Mouse (Mus musculus) CH12.LX (cell line): ENCODE data around the gene Plod3. TPM values are rescaled to one million over a fixed set of nuclear protein-coding genes. Genes with fewer than 3 reads are reported as not detected.
A peak's percentile ranks its signal among the peaks of the same experiment; 100 is the strongest.

Experiments used
- DNase-seq: peaks from one replicate; pipeline ENCODE4 v3.0.0-alpha.2; 2013; ENCODE audit errors: extremely low read depth
- H3K27ac ChIP-seq: 2 replicates; pipeline ENCODE4 v1.5.1; 2012; ENCODE audit warnings: low read depth, mild to moderate bottlenecking, control low read depth, moderate library complexity; ENCODE audit not compliant: insufficient read depth
- H3K27me3 ChIP-seq: replicated peaks from 2 replicates; pipeline ENCODE3; 2012; ENCODE audit warnings: inconsistent platforms
- H3K36me3 ChIP-seq, 2 experiments: replicated peaks in 1 of 2; 2 replicates each; pipeline versions ENCODE3 to v1.6.1; 2012; ENCODE audit warnings: inconsistent platforms in 1 of 2, low read length in 1 of 2, mild to moderate bottlenecking in 1 of 2, mixed read lengths in 1 of 2, moderate library complexity in 1 of 2; ENCODE audit not compliant: control insufficient read depth in 1 of 2, insufficient read depth in 1 of 2
- H3K4me1 ChIP-seq, 2 experiments: 2 replicates each; pipeline ENCODE4 v1.6.1; 2012; ENCODE audit warnings: inconsistent platforms in 1 of 2, moderate library complexity in 1 of 2; ENCODE audit not compliant: insufficient read depth in 2 of 2, control insufficient read depth in 1 of 2
- H3K4me2 ChIP-seq: 2 replicates; pipeline ENCODE4 v1.6.1; 2012; ENCODE audit warnings: low read depth, mild to moderate bottlenecking, control low read depth; ENCODE audit not compliant: poor library complexity, insufficient read depth, severe bottlenecking
- H3K4me3 ChIP-seq, 3 experiments: fragments of 150-350 bp in 1 of 3; sonication (generic) in 1 of 3; replicated peaks in 1 of 3; 2 replicates each; pipeline versions ENCODE3 to v1.5.1; 2011 to 2012; ENCODE audit warnings: low read depth in 2 of 3, low read length in 2 of 3, mild to moderate bottlenecking in 2 of 3, moderate library complexity in 2 of 3, control low read depth in 1 of 3, improper control_type of control experiment in 1 of 3, inconsistent platforms in 1 of 3, mixed read lengths in 1 of 3; ENCODE audit not compliant: poor library complexity in 1 of 3
- H3K79me2 ChIP-seq: replicated peaks from 2 replicates; pipeline ENCODE4 v1.6.1; 2012; ENCODE audit warnings: mild to moderate bottlenecking, moderate library complexity; ENCODE audit not compliant: control insufficient read depth, poor library complexity, insufficient read depth, severe bottlenecking; ENCODE audit errors: extremely low read depth
- H3K9ac ChIP-seq: 2 replicates; pipeline ENCODE4 v1.6.1; 2012; ENCODE audit warnings: low read depth, mild to moderate bottlenecking, control low read depth, moderate library complexity; ENCODE audit not compliant: insufficient read depth
- H3K9me3 ChIP-seq: replicated peaks from 2 replicates; pipeline ENCODE3; 2012; ENCODE audit warnings: low read length, inconsistent platforms, mixed read lengths
- CHD1 ChIP-seq: IDR thresholded peaks from 2 replicates; pipeline ENCODE4 v1.6.1; 2012; ENCODE audit warnings: low read depth, low read length, improper control_type of control experiment, inconsistent platforms
- CHD2 ChIP-seq: IDR thresholded peaks from 2 replicates; pipeline ENCODE4 v1.6.1; 2011; ENCODE audit warnings: low read length, improper control_type of control experiment
- CTCF ChIP-seq, 2 experiments: IDR thresholded peaks in 1 of 2; conservative IDR thresholded peaks in 1 of 2; 2 replicates each; pipeline ENCODE4 v1.5.1; 2011 to 2012; ENCODE audit warnings: low read depth in 2 of 2, low read length in 2 of 2, improper control_type of control experiment in 1 of 2, inconsistent platforms in 1 of 2, mild to moderate bottlenecking in 1 of 2, moderate library complexity in 1 of 2
- JUND ChIP-seq: conservative IDR thresholded peaks from 2 replicates; pipeline ENCODE4 v1.6.1; 2011; ENCODE audit warnings: low read depth, low read length, improper control_type of control experiment
- KAT2A ChIP-seq: IDR thresholded peaks from 2 replicates; pipeline ENCODE4 v1.6.1; 2012; ENCODE audit warnings: low read length, improper control_type of control experiment, inconsistent platforms; ENCODE audit not compliant: insufficient replicate concordance
- MAZ ChIP-seq: IDR thresholded peaks from 2 replicates; pipeline ENCODE4 v1.6.1; 2012; ENCODE audit warnings: low read depth, mild to moderate bottlenecking, inconsistent platforms, low read length, improper control_type of control experiment, moderate library complexity
- NELFE ChIP-seq: IDR thresholded peaks from 2 replicates; pipeline ENCODE4 v1.6.1; 2011; ENCODE audit warnings: low read depth, low read length, improper control_type of control experiment
- NRF1 ChIP-seq: IDR thresholded peaks from 2 replicates; pipeline ENCODE4 v1.6.1; 2014; ENCODE audit warnings: low read depth, mild to moderate bottlenecking, inconsistent platforms, low read length, improper control_type of control experiment, moderate library complexity
- POLR2A ChIP-seq: IDR thresholded peaks from 2 replicates; pipeline ENCODE4 v1.6.1; 2011; ENCODE audit warnings: low read depth, mild to moderate bottlenecking, improper control_type of control experiment, low read length
- POLR2AphosphoS2 ChIP-seq: IDR thresholded peaks from 2 replicates; pipeline ENCODE4 v1.6.1; 2011; ENCODE audit warnings: low read depth, low read length, improper control_type of control experiment
- ZC3H11A ChIP-seq: IDR thresholded peaks from 2 replicates; pipeline ENCODE4 v1.6.1; 2012; ENCODE audit warnings: low read depth, mild to moderate bottlenecking, inconsistent platforms, low read length, improper control_type of control experiment
- ZMIZ1 ChIP-seq: IDR thresholded peaks from 2 replicates; pipeline ENCODE4 v1.6.1; 2012; ENCODE audit warnings: low read depth, mild to moderate bottlenecking, inconsistent platforms, low read length, improper control_type of control experiment
- ZNF384 ChIP-seq: IDR thresholded peaks from 2 replicates; pipeline ENCODE4 v1.6.1; 2012; ENCODE audit warnings: low read depth, low read length, improper control_type of control experiment, inconsistent platforms
- dilution Hi-C: fragments of 300-500 bp; cut with MboI; formaldehyde crosslinking; loops from 2 replicates; pipeline ENCODE4 v1.14.3; 2020; ENCODE audit warnings: low sequenced_read_pairs; ENCODE audit not compliant: extremely low pct_unique_long_range_greater_than_20kb, extremely low pct_ligation_motif_present
- in situ Hi-C: fragments of 300-500 bp; cut with MboI; formaldehyde crosslinking; loops from 3 replicates; pipeline ENCODE4 v1.14.3; 2019; ENCODE audit warnings: low sequenced_read_pairs, low pct_ligation_motif_present, low pct_unique_long_range_greater_than_20kb, mixed read lengths
- polyA plus RNA-seq: library from polyadenylated mRNA; unstranded; fragments of >175 nt; gene quantifications from 2 replicates; pipeline ENCODE4 v1.2.1, GENCODE M21; 2012; ENCODE audit warnings: low read depth; ENCODE audit not compliant: insufficient read length
- total RNA-seq, 2 experiments: library from RNA; depleted of rRNA; stranded (reverse); fragments of 300-350 nt in 1 of 2; fragments of >200 nt in 1 of 2; gene quantifications; 2 replicates each; pipeline ENCODE4 v1.2.3; 2012 to 2014

Plod3 gene
- total and polyA plus RNA-seq, 3 experiments, result 8.8 to 45.2 (median 23.6) TPM

- H3K4me2 ChIP-seq, result no peak overlapping the region
- no peaks in the 10 kb centered on the region for H3K9me3 ChIP-seq
- peaks cover 5 to 10% of the 10 kb centered on the region in 2 experiments; a peak in 2 of 4 replicates for H3K4me1 ChIP-seq
- H3K79me2 ChIP-seq, result peaks cover 2% of the 10 kb centered on the region; the same call in 1 of the 2 replicates
- peaks cover 32 to 64% of the 10 kb centered on the region in 2 experiments for H3K36me3 ChIP-seq
- TF ChIP-seq MAZ (0 out of 2 replicates have a peak, but pooled peaks have one; percentile 49), ZC3H11A (no peak), CTCF (conservative IDR thresholded peaks at IDR 0.05 in 1 of 2, IDR thresholded peaks at IDR 0.05 in 1 of 2; ENCODE audit: low read depth in 2 of 2, low read length in 2 of 2) (peak; percentile 31 to 43; a peak in 3 of 4 replicates), JUND (no peak), ZMIZ1 (no peak)
- TF ChIP-seq, all 38 proteins: peak for 2
- dilution Hi-C loops (no loop called here), in situ Hi-C loops (no loop called here)
- no peak overlapping the region for H3K27ac ChIP-seq
- H3K9ac ChIP-seq, result no peak overlapping the region
- H3K4me3 ChIP-seq, result no peak overlapping the region
- peak; percentile 25 for DNase-seq
- H3K27me3 ChIP-seq, result no peaks in the 10 kb centered on the region
These were observed 4.4 kb upstream of the Plod3 start for GRCm38 (mm10) chr5:136982338-136982930.

GRCm38 (mm10) chr5:136984828-136985227 lies 2.0 kb upstream of the Plod3 start:
- TF ChIP-seq CHD1, result no peak
- TF ChIP-seq CHD2, result no peak
- TF ChIP-seq NRF1, result no peak
- TF ChIP-seq POLR2A, result no peak
- no peak for TF ChIP-seq POLR2AphosphoS2
- TF ChIP-seq KAT2A, result no peak
- no peak for TF ChIP-seq NELFE
- TF ChIP-seq MAZ, result no peak
- TF ChIP-seq ZNF384, result no peak

More at GRCm38 (mm10) chr5:136984828-136985227, 2.0 kb upstream of the Plod3 start:
- no peak overlapping the region for H3K9ac ChIP-seq
- in situ Hi-C loops, result no loop called here
- peaks cover 30 to 65% of the 10 kb centered on the region in 2 experiments for H3K36me3 ChIP-seq
- H3K27me3 ChIP-seq, result no peaks in the 10 kb centered on the region
- no peak overlapping the region for H3K27ac ChIP-seq
- H3K4me2 ChIP-seq, result no peak overlapping the region
- no peak for DNase-seq
- peaks cover 2% of the 10 kb centered on the region; the same call in 1 of the 2 replicates for H3K79me2 ChIP-seq
- H3K9me3 ChIP-seq, result no peaks in the 10 kb centered on the region
- dilution Hi-C loops, result no loop called here
- H3K4me3 ChIP-seq, result no peak overlapping the region
- peaks cover 5 to 19% of the 10 kb centered on the region in 2 experiments; a peak in 2 of 4 replicates for H3K4me1 ChIP-seq
